Mouse (Mus musculus) cortical plate, adult 2 months (tissue): ENCODE results near the gene Adss. TPM values are rescaled to one million over a fixed set of nuclear protein-coding genes. Genes with fewer than 3 reads are reported as not detected.

Experiments
- H3K27ac ChIP-seq: fragments of 200-500 bp; 2 replicates; pipeline ENCODE4 v1.5.1; 2012; ENCODE audit warnings: low read length, control low read depth, inconsistent platforms; ENCODE audit not compliant: insufficient read depth
- H3K4me1 ChIP-seq: fragments of 200-500 bp; 2 replicates; pipeline ENCODE4 v1.6.1; 2011; ENCODE audit warnings: low read length; ENCODE audit not compliant: control insufficient read depth, insufficient read depth
- H3K4me3 ChIP-seq: fragments of 200-500 bp; 2 replicates; pipeline ENCODE4 v1.5.1; 2011; ENCODE audit warnings: mild to moderate bottlenecking, low read length, control low read depth; ENCODE audit not compliant: insufficient read depth
- CTCF ChIP-seq: fragments of 200-500 bp; IDR thresholded peaks from 2 replicates; pipeline ENCODE4 v1.5.1; 2011; ENCODE audit warnings: mild to moderate bottlenecking, control low read depth, low read length; ENCODE audit not compliant: insufficient read depth; ENCODE audit errors: extremely low read depth
- POLR2A ChIP-seq: fragments of 200-500 bp; IDR thresholded peaks from 2 replicates; pipeline ENCODE4 v1.6.1; 2011; ENCODE audit warnings: mild to moderate bottlenecking, low read length, control low read depth; ENCODE audit not compliant: insufficient read depth; ENCODE audit errors: extremely low read depth
- polyA plus RNA-seq: library from polyadenylated mRNA; depleted of rRNA; stranded (reverse); fragments of >200 nt; gene quantifications from 2 replicates; pipeline ENCODE4 v1.2.3, GENCODE M21; 2012; rRNA removed

Gene Adss
- polyA plus RNA-seq, 1 experiment: 56.0 TPM

GRCm38 (mm10) chr1:177727883-177728525 lies 68.3 kb downstream of the Adss start:
- Histone ChIP-seq H3K4me3 (no peak overlapping the region), H3K27ac (no peak overlapping the region)

GRCm38 (mm10) chr1:177726870-177727269 lies 69.4 kb downstream of the Adss start:
- Histone ChIP-seq H3K4me1 (no peaks in the 10 kb centered on the region), H3K4me3 (no peak overlapping the region), H3K27ac (no peak overlapping the region)
- no peak for TF ChIP-seq CTCF

More at GRCm38 (mm10) chr1:177727883-177728525, 68.3 kb downstream of the Adss start:
- H3K4me1 ChIP-seq: no peaks in the 10 kb centered on the region
- TF ChIP-seq POLR2A: no peak
- no peak for TF ChIP-seq CTCF

- Histone ChIP-seq H3K4me3 (no peak overlapping the region), H3K4me1 (no peaks in the 10 kb centered on the region), H3K27ac (no peak overlapping the region)
- TF ChIP-seq POLR2A (no peak), CTCF (no peak)
These were observed 72.5 kb downstream of the Adss start for GRCm38 (mm10) chr1:177723786-177724185.

GRCm38 (mm10) chr1:177719029-177719427 lies 77.3 kb downstream of the Adss start:
- TF ChIP-seq POLR2A: no peak
- no peak for TF ChIP-seq CTCF
- H3K27ac ChIP-seq: no peak overlapping the region
- H3K4me1 ChIP-seq: no peaks in the 10 kb centered on the region
- H3K4me3 ChIP-seq: no peak overlapping the region

GRCm38 (mm10) chr1:177718340-177719028 lies 77.8 kb downstream of the Adss start:
- Histone ChIP-seq H3K27ac (no peak overlapping the region), H3K4me3 (no peak overlapping the region), H3K4me1 (no peaks in the 10 kb centered on the region)
- TF ChIP-seq POLR2A: no peak
- no peak for TF ChIP-seq CTCF

- H3K4me3 ChIP-seq: no peak overlapping the region
- H3K27ac ChIP-seq: no peak overlapping the region
- no peaks in the 10 kb centered on the region for H3K4me1 ChIP-seq
- TF ChIP-seq CTCF: no peak
- TF ChIP-seq POLR2A: no peak
These were observed 79.1 kb downstream of the Adss start for GRCm38 (mm10) chr1:177717057-177717835.

GRCm38 (mm10) chr1:177716448-177716847 lies 79.9 kb downstream of the Adss start:
- H3K4me3 ChIP-seq: no peak overlapping the region
- no peak overlapping the region for H3K27ac ChIP-seq
- no peaks in the 10 kb centered on the region for H3K4me1 ChIP-seq
- no peak for TF ChIP-seq CTCF
- no peak for TF ChIP-seq POLR2A

GRCm38 (mm10) chr1:177714397-177715012 lies 81.8 kb downstream of the Adss start:
- Histone ChIP-seq H3K4me1 (no peaks in the 10 kb centered on the region), H3K4me3 (no peak overlapping the region), H3K27ac (no peak overlapping the region)
- TF ChIP-seq POLR2A: no peak
- TF ChIP-seq CTCF: no peak

GRCm38 (mm10) chr1:177713635-177714396 lies 82.5 kb downstream of the Adss start:
- Histone ChIP-seq H3K27ac (no peak overlapping the region), H3K4me3 (no peak overlapping the region), H3K4me1 (no peaks in the 10 kb centered on the region)
- TF ChIP-seq CTCF (no peak), POLR2A (no peak)

Other genes with a start within 250 kb of the Adss start
- gene 1700016C15Rik, start 66.7 kb downstream of the Adss start, polyA plus RNA-seq: not detected in 2 replicates
- 2.8 and 3.6 TPM in 2 replicates for gene Catspere2, start 186.9 kb upstream of the Adss start, polyA plus RNA-seq